Mouse (Mus musculus): ENCODE data around the gene Tk1. TPM values are rescaled to one million over a fixed set of nuclear protein-coding genes. Genes with fewer than 3 reads are reported as not detected.

The Tk1 gene
- total RNA-seq, 2 experiments from 2014 or later, result 462 to 716 TPM

DNA sequence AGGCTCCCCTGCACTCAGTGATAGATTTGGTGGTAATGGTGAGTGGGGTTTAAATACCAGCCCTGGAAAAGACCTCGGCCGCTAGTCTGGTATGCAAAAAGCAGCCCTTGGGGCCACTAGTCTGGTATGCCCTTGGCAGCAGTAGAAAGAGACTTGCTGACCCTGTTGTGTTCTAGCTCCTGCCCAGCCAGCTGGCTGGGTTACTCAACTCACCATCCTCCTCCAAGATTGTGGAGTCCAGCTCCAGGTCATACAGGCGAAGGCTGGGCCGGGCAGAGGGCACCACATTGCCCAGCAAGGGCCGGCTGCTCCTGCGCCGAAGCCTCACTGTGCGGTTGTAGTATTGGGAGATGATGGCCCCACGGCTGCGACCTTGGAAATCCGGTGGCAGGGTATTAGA is 47.9 kb downstream of the Tk1 start:
- no peak for ATAC-seq (replicated peaks; ENCODE audit: low FRiP score, poor library complexity, severe bottlenecking)

DNA sequence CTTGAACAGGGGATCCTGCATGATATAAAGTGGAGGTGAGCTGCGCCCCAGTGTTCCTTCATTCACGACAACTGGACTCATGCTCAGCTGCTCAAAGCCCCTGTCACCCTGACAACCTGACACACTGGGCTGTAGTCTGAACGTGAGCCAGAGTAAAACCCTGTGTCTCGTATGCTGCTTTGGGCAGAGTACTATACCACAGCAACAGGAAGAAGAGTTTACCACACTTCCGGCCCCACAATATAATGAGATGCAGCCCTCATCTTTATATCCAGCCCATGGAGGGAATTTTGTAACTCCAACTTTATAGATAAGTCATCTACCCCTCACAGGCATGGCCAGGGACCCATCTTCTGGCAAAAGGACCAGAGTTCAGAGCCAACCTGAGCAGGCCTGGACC is 48.8 kb downstream of the Tk1 start:
- ATAC-seq (replicated peaks; ENCODE audit: low FRiP score, poor library complexity, severe bottlenecking), result no peak

DNA sequence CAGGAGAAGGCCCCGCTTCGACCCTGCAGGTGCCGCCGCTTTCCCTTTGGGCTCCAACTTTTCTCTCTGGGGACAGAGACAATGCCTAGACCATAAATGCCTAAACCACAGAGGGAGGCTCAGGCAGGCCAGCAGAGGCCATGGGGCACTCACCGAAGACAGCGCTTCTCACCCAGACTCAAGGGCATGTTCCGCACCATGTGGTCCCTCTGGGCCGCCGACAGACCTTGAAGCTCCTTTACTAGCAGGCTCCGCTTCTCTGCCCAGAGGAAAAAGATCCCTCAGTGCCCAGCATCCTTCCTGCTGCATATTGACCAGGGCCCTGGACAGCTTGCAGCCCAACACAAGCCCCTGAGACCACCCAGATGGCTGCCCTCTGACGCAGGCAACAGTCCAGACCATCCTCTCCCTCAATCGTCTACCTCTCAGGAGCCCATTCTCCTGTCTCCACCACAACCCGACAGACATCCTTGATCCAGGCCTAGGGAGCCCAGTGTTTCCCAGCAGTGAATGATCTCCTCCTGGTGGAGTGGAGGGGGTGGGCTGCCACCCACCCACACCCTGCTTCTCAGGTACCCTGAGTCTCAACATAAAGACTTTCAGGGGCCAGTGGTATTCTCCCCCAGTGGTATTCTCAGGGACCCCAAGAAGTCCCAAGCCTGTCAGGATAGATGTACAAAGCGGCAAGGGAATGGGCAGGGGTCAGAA is 49.7 kb downstream of the Tk1 start:
- ATAC-seq (replicated peaks; ENCODE audit: low FRiP score, poor library complexity, severe bottlenecking), result no peak

DNA sequence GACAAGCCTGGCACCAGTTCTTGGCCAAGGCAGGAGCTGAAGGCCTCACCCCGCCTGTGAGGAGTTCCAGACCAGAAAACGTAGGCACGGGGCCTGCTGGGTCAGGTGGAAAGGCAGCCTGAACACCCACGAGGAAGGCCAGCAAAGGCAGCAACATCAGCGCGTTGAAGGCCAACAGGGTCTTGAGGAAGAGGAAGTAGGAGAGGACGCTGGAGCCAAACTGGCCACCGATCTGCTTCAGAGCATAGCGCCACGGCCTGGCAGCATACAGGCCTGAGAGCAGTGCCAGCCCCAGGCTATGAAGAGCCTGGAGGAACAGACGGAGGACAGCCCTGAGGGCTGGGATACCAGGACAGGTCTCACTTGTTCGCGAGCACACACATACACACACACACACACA is 50.4 kb downstream of the Tk1 start:
- no peak for ATAC-seq (replicated peaks; ENCODE audit: low FRiP score, poor library complexity, severe bottlenecking)

DNA sequence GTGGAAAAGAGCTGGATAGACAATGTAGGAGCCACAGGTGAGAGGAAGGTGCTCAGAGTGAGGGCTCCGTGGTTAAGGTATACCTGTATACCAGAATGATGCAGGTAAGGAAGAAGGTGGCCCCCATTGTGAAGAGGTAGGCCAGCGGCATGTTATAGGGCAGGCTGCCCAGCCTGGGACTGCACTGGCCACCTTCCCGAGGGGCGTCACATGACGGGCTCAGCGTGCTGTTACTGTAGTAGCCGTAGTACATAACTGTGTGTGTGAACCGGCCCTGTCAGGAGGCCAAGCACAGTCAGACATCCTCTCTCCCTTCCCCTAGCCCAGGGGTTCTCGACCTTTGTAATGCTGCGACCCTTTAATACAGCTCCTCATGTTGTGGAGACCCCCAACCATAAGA is 51.0 kb downstream of the Tk1 start:
- no peak for ATAC-seq (replicated peaks; ENCODE audit: low FRiP score, poor library complexity, severe bottlenecking)

DNA sequence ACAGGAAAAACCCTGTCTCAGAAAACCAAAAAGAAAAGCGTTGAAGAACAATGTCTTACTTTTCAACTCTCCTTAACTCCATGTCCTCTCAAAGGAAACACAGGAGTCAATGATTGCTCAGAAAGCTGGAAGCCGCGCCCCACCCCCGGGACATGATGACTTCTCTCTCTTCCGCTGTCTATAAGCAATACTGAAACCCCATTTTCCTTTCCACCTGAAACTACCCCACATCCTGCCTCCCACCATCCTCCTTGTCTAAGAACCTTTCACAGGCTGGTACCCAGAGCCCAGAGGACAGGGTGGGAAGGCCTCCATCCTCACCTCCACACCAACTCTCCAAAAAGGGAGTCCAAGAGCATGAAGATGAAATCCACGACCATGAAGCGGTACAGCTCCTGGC is 53.5 kb downstream of the Tk1 start:
- ATAC-seq (replicated peaks; ENCODE audit: low FRiP score, poor library complexity, severe bottlenecking), result no peak

DNA sequence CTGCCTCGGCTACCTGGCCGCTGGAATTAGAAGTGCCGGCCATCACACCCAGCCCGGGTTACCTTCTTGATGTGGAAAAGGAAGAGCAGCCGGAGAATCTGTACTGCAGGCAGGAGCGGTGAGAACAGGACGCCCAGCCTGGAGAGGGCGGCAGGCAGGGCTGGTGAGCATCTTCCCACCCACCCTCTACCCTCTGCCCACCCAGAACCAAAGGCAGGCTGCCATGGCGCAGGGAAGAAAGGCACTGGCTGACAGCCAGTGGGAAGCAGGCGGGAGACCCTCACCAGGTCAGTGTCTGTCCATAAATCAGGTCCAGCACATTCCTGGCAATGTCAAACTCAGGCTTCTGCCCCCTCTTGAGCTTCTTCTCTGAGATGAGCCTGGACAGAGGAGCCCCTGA is 55.5 kb downstream of the Tk1 start:
- ATAC-seq (replicated peaks; ENCODE audit: low FRiP score, poor library complexity, severe bottlenecking), result no peak

DNA sequence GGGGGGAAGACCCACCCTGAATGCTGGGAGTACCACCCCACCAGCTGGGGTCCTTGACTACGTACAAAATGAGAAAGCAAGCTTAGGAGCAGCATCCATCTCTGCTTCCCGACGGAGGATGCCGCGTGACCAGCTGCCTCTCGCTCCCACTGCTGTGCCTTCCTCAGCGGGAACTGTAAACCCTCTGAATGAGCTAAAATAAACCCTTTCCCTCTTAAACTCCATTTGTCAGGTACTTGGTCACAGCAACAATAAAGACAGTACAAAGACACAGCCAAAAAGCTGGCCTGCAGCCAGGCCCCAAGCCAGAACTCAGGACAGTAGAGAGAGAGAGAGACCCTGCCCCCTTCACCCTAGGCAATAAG is 56.2 kb downstream of the Tk1 start:
- ATAC-seq (replicated peaks; ENCODE audit: low FRiP score, poor library complexity, severe bottlenecking), result no peak

DNA sequence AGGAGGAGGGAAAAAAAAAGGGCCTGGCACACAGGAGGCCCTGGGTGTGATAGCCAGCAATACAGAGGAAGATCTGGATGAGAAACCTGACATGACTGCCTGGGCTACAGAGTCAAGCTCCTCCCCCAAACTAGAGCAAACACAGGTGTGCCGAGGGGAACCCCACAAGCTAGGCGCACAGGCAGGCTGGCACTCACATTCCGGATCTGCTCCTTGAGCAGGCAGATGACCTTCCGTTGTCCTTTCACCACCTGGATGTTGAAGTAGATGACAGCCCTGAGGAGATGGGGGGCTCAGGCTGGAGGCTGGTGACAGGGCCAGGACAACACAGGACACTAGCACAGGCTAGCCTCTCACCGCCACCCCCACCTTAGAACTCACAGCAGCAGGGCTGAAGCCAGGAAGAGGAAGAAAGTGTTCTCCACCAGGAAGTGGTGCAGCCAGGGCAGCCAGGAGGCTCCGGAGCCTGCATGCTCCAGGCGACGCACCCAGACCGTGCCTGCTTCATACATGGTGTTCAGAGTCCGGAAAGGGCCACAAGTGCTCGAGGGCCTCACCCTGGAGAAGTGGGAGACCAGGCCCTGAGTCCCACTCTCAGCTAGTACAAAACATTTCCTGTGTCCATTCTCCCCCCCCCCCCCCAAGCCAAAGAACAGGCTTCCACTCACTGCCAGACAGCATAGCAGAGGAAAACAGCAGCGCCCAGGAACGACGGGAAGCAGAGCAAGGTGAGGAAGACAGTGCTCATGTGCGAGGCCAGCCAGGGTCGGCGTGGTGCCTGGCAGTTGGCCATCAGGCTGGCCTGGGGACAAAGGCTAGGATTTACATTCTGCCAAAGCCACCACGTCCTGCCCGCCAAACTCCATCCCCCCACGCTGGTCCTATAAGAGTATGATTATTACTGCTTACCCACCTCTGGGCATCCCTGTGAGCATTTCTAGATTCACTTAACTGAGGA is 56.9 kb downstream of the Tk1 start:
- ATAC-seq (replicated peaks; ENCODE audit: low FRiP score, poor library complexity, severe bottlenecking), result no peak

DNA sequence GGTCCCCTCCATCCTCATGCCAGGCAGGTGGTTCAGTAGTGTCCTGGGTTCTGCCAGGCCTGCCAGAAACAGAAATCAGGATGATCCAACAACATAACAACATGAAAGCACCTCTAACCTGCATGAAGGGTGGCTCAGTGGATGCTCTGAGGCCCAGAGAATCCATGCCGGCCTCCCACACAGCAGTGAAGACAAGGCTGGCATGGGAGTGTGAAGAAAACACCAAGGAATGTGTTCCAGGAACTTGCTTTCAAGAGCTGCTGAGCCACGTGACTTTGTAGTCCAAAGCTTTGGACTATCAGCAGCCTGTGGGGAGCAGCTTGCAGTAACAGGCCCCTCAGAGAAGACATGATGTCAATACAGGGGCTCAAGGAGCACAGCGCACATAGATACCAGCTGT is 59.6 kb downstream of the Tk1 start:
- no peak for ATAC-seq (replicated peaks; ENCODE audit: low FRiP score, poor library complexity, severe bottlenecking)

Other genes with a start within 250 kb of the Tk1 start
- gene Tnrc6c, start 171.8 kb downstream of the Tk1 start, total RNA-seq (2015; ENCODE audit: low replicate concordance), result 10.8 and 13.4 TPM in 2 replicates
- gene Tnrc6c, start 171.8 kb downstream of the Tk1 start, total RNA-seq (2017; ENCODE audit: low replicate concordance), result 11.6 and 13.9 TPM in 2 replicates
- 107 and 113 TPM in 2 replicates for gene Tmc8, start 44.0 kb downstream of the Tk1 start, total RNA-seq (2015; ENCODE audit: low replicate concordance)
- 60.6 and 72.4 TPM in 2 replicates for gene Tmc8, start 44.0 kb downstream of the Tk1 start, total RNA-seq (2017; ENCODE audit: low replicate concordance)
- gene Tmc6, start 43.9 kb downstream of the Tk1 start, total RNA-seq (2015; ENCODE audit: low replicate concordance), result 478 and 628 TPM in 2 replicates
- gene Tmc6, start 43.9 kb downstream of the Tk1 start, total RNA-seq (2017; ENCODE audit: low replicate concordance), result 151 and 353 TPM in 2 replicates
- 82.6 and 84.3 TPM in 2 replicates for gene 6030468B19Rik, start 28.4 kb downstream of the Tk1 start, total RNA-seq (2015; ENCODE audit: low replicate concordance)
- gene 6030468B19Rik, start 28.4 kb downstream of the Tk1 start, total RNA-seq (2017; ENCODE audit: low replicate concordance), result 23.8 and 25.8 TPM in 2 replicates
- 72.1 and 80.7 TPM in 2 replicates for gene Gm20708, start 16.4 kb downstream of the Tk1 start, total RNA-seq (2015; ENCODE audit: low replicate concordance)
- 3.4 and 18.5 TPM in 2 replicates for gene Gm20708, start 16.4 kb downstream of the Tk1 start, total RNA-seq (2017; ENCODE audit: low replicate concordance)
- 65.4 and 86.5 TPM in 2 replicates for gene Syngr2, start 16.4 kb downstream of the Tk1 start, total RNA-seq (2015; ENCODE audit: low replicate concordance)
- gene Syngr2, start 16.4 kb downstream of the Tk1 start, total RNA-seq (2017; ENCODE audit: low replicate concordance), result 35.0 and 41.8 TPM in 2 replicates
- gene Afmid, start 168 bp downstream of the Tk1 start, total RNA-seq (2015; ENCODE audit: low replicate concordance), result 38.6 and 38.9 TPM in 2 replicates
- 70.3 and 75.6 TPM in 2 replicates for gene Afmid, start 168 bp downstream of the Tk1 start, total RNA-seq (2017; ENCODE audit: low replicate concordance)
- 782 and 936 TPM in 2 replicates for gene Birc5, start 23.2 kb upstream of the Tk1 start, total RNA-seq (2015; ENCODE audit: low replicate concordance)
- gene Birc5, start 23.2 kb upstream of the Tk1 start, total RNA-seq (2017; ENCODE audit: low replicate concordance), result 871 and 1,077 TPM in 2 replicates
- not detected in 2 replicates for gene Tmem235, start 34.7 kb upstream of the Tk1 start, total RNA-seq (2015; ENCODE audit: low replicate concordance)
- gene Tmem235, start 34.7 kb upstream of the Tk1 start, total RNA-seq (2017; ENCODE audit: low replicate concordance), result 1.1 TPM in 1 of 2 replicates, not detected in the other
- 0.42 TPM in 1 of 2 replicates, not detected in the other for gene Tha1, start 47.4 kb upstream of the Tk1 start, total RNA-seq (2015; ENCODE audit: low replicate concordance)
- gene Tha1, start 47.4 kb upstream of the Tk1 start, total RNA-seq (2017; ENCODE audit: low replicate concordance), result 1.8 and 3.3 TPM in 2 replicates
- 0.36 and 1.3 TPM in 2 replicates for gene Socs3, start 144.0 kb upstream of the Tk1 start, total RNA-seq (2015; ENCODE audit: low replicate concordance)
- gene Socs3, start 144.0 kb upstream of the Tk1 start, total RNA-seq (2017; ENCODE audit: low replicate concordance), result 1.2 TPM in 1 of 2 replicates, not detected in the other
- 10.1 and 13.3 TPM in 2 replicates for gene Pgs1, start 160.2 kb upstream of the Tk1 start, total RNA-seq (2015; ENCODE audit: low replicate concordance)
- 5.1 and 22.5 TPM in 2 replicates for gene Pgs1, start 160.2 kb upstream of the Tk1 start, total RNA-seq (2017; ENCODE audit: low replicate concordance)